Mouse (Mus musculus) MEL (cell line): ENCODE measurements at regions not wholly inside any gene's neighbourhood (a gene's known extent, or its start where the extent isn't known, plus 50 kb on each side); places are given as distances from the start of the nearest gene placed in this dataset.

Source experiments
- CHD2 ChIP-seq: IDR thresholded peaks from 2 replicates; pipeline ENCODE4 v1.6.1; 2011; ENCODE audit warnings: low read length, improper control_type of control experiment
- CTCF ChIP-seq, 3 experiments: IDR thresholded peaks in 2 of 3; conservative IDR thresholded peaks in 1 of 3; 2 replicates each; pipeline ENCODE4 v1.5.1; 2011 to 2012; ENCODE audit warnings: low read length in 3 of 3, low read depth in 2 of 3, mild to moderate bottlenecking in 2 of 3, improper control_type of control experiment in 1 of 3, inconsistent platforms in 1 of 3, mixed read lengths in 1 of 3, moderate library complexity in 1 of 3; ENCODE audit not compliant: control insufficient read depth in 1 of 3, insufficient read depth in 1 of 3, poor library complexity in 1 of 3, severe bottlenecking in 1 of 3
- EP300 ChIP-seq, 2 experiments: IDR thresholded peaks; 2 replicates each; pipeline ENCODE4 v1.6.1; 2011; ENCODE audit warnings: improper control_type of control experiment in 2 of 2, low read length in 2 of 2, low read depth in 1 of 2, mild to moderate bottlenecking in 1 of 2
- HCFC1 ChIP-seq: IDR thresholded peaks from 2 replicates; pipeline ENCODE4 v1.6.1; 2012; ENCODE audit warnings: low read depth, mild to moderate bottlenecking, inconsistent platforms, low read length, improper control_type of control experiment, moderate library complexity
- MYC ChIP-seq: IDR thresholded peaks from 2 replicates; pipeline ENCODE4 v1.6.1; 2011; ENCODE audit warnings: low read depth, mild to moderate bottlenecking, low read length, improper control_type of control experiment, moderate library complexity
- NELFE ChIP-seq: IDR thresholded peaks from 2 replicates; pipeline ENCODE4 v1.6.1; 2011; ENCODE audit warnings: low read depth, low read length, improper control_type of control experiment
- POLR2AphosphoS2 ChIP-seq: IDR thresholded peaks from 2 replicates; pipeline ENCODE4 v1.6.1; 2011; ENCODE audit warnings: low read length, improper control_type of control experiment
- RAD21 ChIP-seq: IDR thresholded peaks from 2 replicates; pipeline ENCODE4 v1.6.1; 2011; ENCODE audit warnings: mild to moderate bottlenecking, low read depth, low read length, improper control_type of control experiment
- UBTF ChIP-seq: IDR thresholded peaks from 2 replicates; pipeline ENCODE4 v1.6.1; 2012; ENCODE audit warnings: low read depth, mild to moderate bottlenecking, inconsistent platforms, low read length, improper control_type of control experiment, moderate library complexity, borderline replicate concordance; ENCODE audit not compliant: insufficient read depth
- USF1 ChIP-seq: IDR thresholded peaks from 2 replicates; pipeline ENCODE4 v1.6.1; 2014; ENCODE audit warnings: low read depth, mild to moderate bottlenecking, inconsistent platforms, low read length, improper control_type of control experiment, moderate library complexity
- ZC3H11A ChIP-seq: IDR thresholded peaks from 2 replicates; pipeline ENCODE4 v1.6.1; 2012; ENCODE audit warnings: low read depth, mild to moderate bottlenecking, inconsistent platforms, low read length, improper control_type of control experiment

DNA sequence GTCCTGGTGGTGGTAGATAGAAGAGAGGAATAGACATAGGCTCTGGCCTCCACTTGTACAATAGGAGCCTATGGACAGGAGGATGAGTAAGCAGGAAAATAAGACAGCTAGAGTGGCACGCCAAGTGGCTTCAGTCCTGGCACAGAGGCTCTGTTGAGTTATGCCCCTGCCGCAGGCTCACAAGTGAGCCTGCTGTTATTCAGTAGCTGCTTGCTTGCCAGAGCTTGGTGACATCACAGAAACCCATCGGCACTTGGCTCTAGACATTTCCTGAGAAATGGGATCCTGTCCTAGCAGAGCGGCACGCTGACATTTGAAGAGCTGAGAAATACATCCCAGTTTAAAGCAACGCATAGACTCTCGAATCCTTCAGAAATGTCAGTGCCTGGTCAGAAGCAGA lies 283.5 kb downstream of the Bcor start:
- TF ChIP-seq CTCF (IDR thresholded peaks at IDR 0.05 in 2 of 3, conservative IDR thresholded peaks at IDR 0.05 in 1 of 3; ENCODE audit: control insufficient read depth in 1 of 3, insufficient read depth in 1 of 3, low read depth in 2 of 3, low read length in 3 of 3, poor library complexity in 1 of 3, severe bottlenecking in 1 of 3), result no peak
- no peak for TF ChIP-seq RAD21
- TF ChIP-seq CHD2, result no peak
- no peak for TF ChIP-seq POLR2AphosphoS2
- no peak for TF ChIP-seq USF1
- TF ChIP-seq EP300 (IDR thresholded peaks at IDR 0.05; ENCODE audit: low read depth in 1 of 2, low read length in 2 of 2), result no peak
- no peak for TF ChIP-seq HCFC1
- no peak for TF ChIP-seq MYC
- no peak for TF ChIP-seq NELFE
- TF ChIP-seq ZC3H11A, result no peak
- TF ChIP-seq UBTF, result no peak
